Mouse (Mus musculus) stomach, postnatal 0 days (tissue): Measurements from ENCODE around the gene Mapk8. TPM values are rescaled to one million over a fixed set of nuclear protein-coding genes. Genes with fewer than 3 reads are reported as not detected.
A peak's percentile ranks its signal among the peaks of the same experiment; 100 is the strongest.

Experiments
- ATAC-seq: fragments of 200-750 bp; cut with Nextera tagmentation; 2 replicates; pipeline ENCODE4 v1.8.0; 2017; ENCODE audit not compliant: low FRiP score, low TSS enrichment
- DNase-seq: peaks from one replicate; pipeline ENCODE4 v3.0.0-alpha.2; 2016; ENCODE audit warnings: low spot score
- H3K27ac ChIP-seq: fragments of 300-500 bp; sonication (generic); replicated peaks from 2 replicates; pipeline ENCODE4 v1.5.1; 2014; ENCODE audit warnings: mild to moderate bottlenecking, control low read depth
- H3K27me3 ChIP-seq: fragments of 300-500 bp; sonication (generic); 2 replicates; pipeline ENCODE4 v1.6.1; 2014; ENCODE audit warnings: low read length; ENCODE audit not compliant: control insufficient read depth, insufficient read depth
- H3K36me3 ChIP-seq: fragments of 300-500 bp; sonication (generic); 2 replicates; pipeline ENCODE4 v1.6.1; 2014; ENCODE audit warnings: low read length, mixed read lengths; ENCODE audit not compliant: control insufficient read depth, insufficient read depth
- H3K4me1 ChIP-seq: fragments of 300-500 bp; sonication (generic); replicated peaks from 2 replicates; pipeline ENCODE4 v1.6.1; 2014; ENCODE audit warnings: antibody characterized with exemption; ENCODE audit not compliant: control insufficient read depth, insufficient read depth
- H3K4me2 ChIP-seq: fragments of 300-500 bp; sonication (generic); replicated peaks from 2 replicates; pipeline ENCODE4 v1.6.1; 2014; ENCODE audit warnings: low read depth, mild to moderate bottlenecking, control low read depth, moderate library complexity
- H3K4me3 ChIP-seq: fragments of 300-500 bp; sonication (generic); 2 replicates; pipeline ENCODE4 v1.5.1; 2014; ENCODE audit warnings: low read depth, low read length, control low read depth
- H3K9ac ChIP-seq: fragments of 300-500 bp; sonication (generic); 2 replicates; pipeline ENCODE4 v1.6.1; 2014; ENCODE audit warnings: mild to moderate bottlenecking, low read length, control low read depth, mixed read lengths
- H3K9me3 ChIP-seq: fragments of 300-500 bp; sonication (generic); 2 replicates; pipeline ENCODE4 v1.6.1; 2016; ENCODE audit warnings: low read length; ENCODE audit not compliant: control insufficient read depth
- CTCF ChIP-seq: IDR thresholded peaks from 2 replicates; pipeline ENCODE4 v1.5.1; 2016; ENCODE audit warnings: antibody characterized with exemption, low read depth, mild to moderate bottlenecking, moderate library complexity
- EP300 ChIP-seq: optimal IDR thresholded peaks from 2 replicates; pipeline ENCODE3; 2016; ENCODE audit warnings: antibody characterized with exemption
- WGBS: fragments of 180-500 bp; shearing (Covaris S2); extraction: QIAGEN DNeasy Blood & Tissue Kit; methylation state at CpG from one replicate; pipeline ENCODE4 v1.1.7; 2014; 5-methylcytosine and 5-hydroxymethylcytosine counted together
- polyA plus RNA-seq: library from polyadenylated mRNA; unstranded; fragments of >200 nt; fragmentation: Nextera tagmentation; extraction: Ambion mirVana; gene quantifications from 2 replicates; pipeline ENCODE4 v1.2.1, GENCODE M21; 2015

Gene Mapk8
- polyA plus RNA-seq, 1 experiment from 2014 or later, result 7.7 TPM

- DNase-seq (no peak), ATAC-seq (peak; percentile 40; the same call in 1 of the 2 replicates)
- WGBS, result 35% methylated on average over 6 of the region's 6 CpGs
- H3K4me2 ChIP-seq, result no peak overlapping the region
- no peaks in the 10 kb centered on the region for H3K4me1 ChIP-seq
- no peaks in the 10 kb centered on the region for H3K36me3 ChIP-seq
- TF ChIP-seq EP300 (no peak), CTCF (no peak)
- H3K27me3 ChIP-seq, result no peaks in the 10 kb centered on the region
- no peak overlapping the region for H3K4me3 ChIP-seq
- no peak overlapping the region for H3K9ac ChIP-seq
- H3K9me3 ChIP-seq, result no peaks in the 10 kb centered on the region
- H3K27ac ChIP-seq, result no peak overlapping the region
Measured at GRCm38 (mm10) chr14:33335733-33336132, 111.2 kb downstream of the Mapk8 start.

GRCm38 (mm10) chr14:33334402-33334801, 112.6 kb downstream of the Mapk8 start:
- no peak overlapping the region for H3K27ac ChIP-seq
- no peaks in the 10 kb centered on the region for H3K36me3 ChIP-seq
- WGBS, result 77% methylated on average over 4 of the region's 4 CpGs
- no peak overlapping the region for H3K4me2 ChIP-seq
- no peaks in the 10 kb centered on the region for H3K9me3 ChIP-seq
- ATAC-seq, result no peak
- DNase-seq, result no peak
- no peaks in the 10 kb centered on the region for H3K27me3 ChIP-seq
- no peaks in the 10 kb centered on the region for H3K4me1 ChIP-seq
- no peak overlapping the region for H3K4me3 ChIP-seq
- H3K9ac ChIP-seq, result no peak overlapping the region
- TF ChIP-seq CTCF (no peak), EP300 (no peak)

GRCm38 (mm10) chr14:33333833-33334232, 113.1 kb downstream of the Mapk8 start:
- 88% methylated on average over 4 of the region's 4 CpGs for WGBS
- no peak overlapping the region for H3K27ac ChIP-seq
- H3K9ac ChIP-seq, result no peak overlapping the region
- TF ChIP-seq CTCF (peak; percentile 76), EP300 (no peak)
- H3K36me3 ChIP-seq, result no peaks in the 10 kb centered on the region
- H3K27me3 ChIP-seq, result no peaks in the 10 kb centered on the region
- H3K4me2 ChIP-seq, result no peak overlapping the region
- H3K4me3 ChIP-seq, result no peak overlapping the region
- no peaks in the 10 kb centered on the region for H3K4me1 ChIP-seq
- no peak for DNase-seq
- H3K9me3 ChIP-seq, result no peaks in the 10 kb centered on the region
- ATAC-seq, result no peak

- ATAC-seq, result no peak
- Histone ChIP-seq H3K36me3 (no peaks in the 10 kb centered on the region), H3K4me3 (no peak overlapping the region), H3K4me2 (no peak overlapping the region), H3K27ac (no peak overlapping the region), H3K9me3 (no peaks in the 10 kb centered on the region), H3K9ac (no peak overlapping the region), H3K27me3 (no peaks in the 10 kb centered on the region), H3K4me1 (no peaks in the 10 kb centered on the region)
- DNase-seq, result no peak
- no peak for TF ChIP-seq CTCF
- TF ChIP-seq EP300, result no peak
- 56% methylated on average over 4 of the region's 4 CpGs for whole genome bisulfite sequencing
Measured at GRCm38 (mm10) chr14:33331627-33332026, 115.3 kb downstream of the Mapk8 start.

DNA sequence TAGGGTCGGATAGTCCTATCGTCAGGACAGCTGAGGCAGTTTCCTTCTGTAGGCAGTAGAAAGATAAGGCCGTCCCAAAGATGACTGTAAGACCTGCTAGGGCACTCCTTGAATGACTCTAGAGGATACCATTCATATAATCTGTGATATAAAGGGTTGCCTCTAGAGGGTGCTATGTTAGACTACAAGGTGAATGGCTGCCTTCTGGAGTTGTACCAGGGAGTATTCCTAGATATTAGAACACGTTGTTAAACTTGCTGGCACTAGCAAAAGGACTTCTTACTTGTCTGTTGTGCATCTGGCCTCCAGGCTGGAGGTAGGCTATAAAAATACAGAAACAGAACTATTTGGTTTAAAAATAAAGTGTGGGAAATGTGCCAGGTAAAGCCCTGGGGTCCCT, 116.0 kb downstream of the Mapk8 start:
- H3K4me3 ChIP-seq, result no peak overlapping the region
- no peaks in the 10 kb centered on the region for H3K36me3 ChIP-seq
- no peaks in the 10 kb centered on the region for H3K9me3 ChIP-seq
- H3K27me3 ChIP-seq, result no peaks in the 10 kb centered on the region
- no peak overlapping the region for H3K9ac ChIP-seq
- WGBS, result 42% methylated on average over 4 of the region's 4 CpGs
- no peak overlapping the region for H3K27ac ChIP-seq
- H3K4me1 ChIP-seq, result no peaks in the 10 kb centered on the region
- ATAC-seq, result peak; percentile 41; the same call in 1 of the 2 replicates
- no peak for DNase-seq
- TF ChIP-seq CTCF (peak; percentile 64), EP300 (no peak)
- no peak overlapping the region for H3K4me2 ChIP-seq

DNA sequence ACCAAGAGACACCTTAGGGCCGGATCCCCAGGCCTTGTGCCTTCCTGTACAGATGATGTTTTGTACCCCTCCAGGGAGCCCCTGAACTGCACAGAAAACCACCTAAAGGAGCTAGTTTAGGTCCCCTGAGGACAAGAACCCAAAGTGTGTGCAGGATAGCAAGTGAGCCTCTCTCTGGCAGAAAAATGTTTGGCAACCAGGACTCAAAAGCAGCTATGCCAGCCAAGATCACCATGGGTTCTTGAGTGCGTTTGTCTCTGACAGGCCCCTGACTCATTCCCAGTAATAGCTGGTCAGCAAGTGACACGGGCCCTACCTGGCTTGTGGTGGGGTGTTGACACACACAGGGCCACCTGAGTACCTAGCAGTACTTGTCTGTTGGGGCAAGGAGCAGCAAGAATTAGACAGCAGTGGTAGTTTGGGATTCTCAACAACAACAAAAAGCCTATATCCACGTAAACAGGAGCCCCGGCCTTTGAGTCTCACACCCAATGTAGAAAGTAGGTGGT, 117.6 kb downstream of the Mapk8 start:
- Histone ChIP-seq H3K4me1 (no peaks in the 10 kb centered on the region), H3K27ac (no peak overlapping the region), H3K9me3 (no peaks in the 10 kb centered on the region), H3K27me3 (no peaks in the 10 kb centered on the region), H3K36me3 (no peaks in the 10 kb centered on the region), H3K4me3 (no peak overlapping the region), H3K4me2 (no peak overlapping the region), H3K9ac (no peak overlapping the region)
- DNase-seq, result no peak
- TF ChIP-seq CTCF (no peak), EP300 (no peak)
- no peak for ATAC-seq
- 85% methylated on average over 5 of the region's 5 CpGs for WGBS
